Mouse (Mus musculus) myocyte (in vitro differentiated cells): ENCODE results near the gene Myo18a. TPM values are rescaled to one million over a fixed set of nuclear protein-coding genes. Genes with fewer than 3 reads are reported as not detected.

Experiments
- H3K27me3 ChIP-seq: one replicate; pipeline ENCODE4 v1.6.1; 2011; ENCODE audit not compliant: control insufficient read depth, insufficient read depth, insufficient read length
- H3K36me3 ChIP-seq: one replicate; pipeline ENCODE4 v1.6.1; 2011; ENCODE audit not compliant: control insufficient read depth, insufficient read depth
- H3K4me2 ChIP-seq: one replicate; pipeline ENCODE4 v1.6.1; 2011; ENCODE audit warnings: low read depth, control low read depth
- H3K4me3 ChIP-seq: one replicate; pipeline ENCODE4 v1.5.1; 2011; ENCODE audit warnings: mild to moderate bottlenecking, control low read depth, moderate library complexity
- H3K79me2 ChIP-seq: one replicate; pipeline ENCODE4 v1.6.1; 2011; ENCODE audit not compliant: control insufficient read depth, insufficient read depth
- H3ac ChIP-seq: one replicate; pipeline ENCODE4 v1.6.1; 2011; ENCODE audit not compliant: control insufficient read depth, insufficient read length
- CEBPB ChIP-seq: IDR thresholded peaks from 2 replicates; pipeline ENCODE4 v1.6.1; 2011; ENCODE audit warnings: mild to moderate bottlenecking, moderate library complexity; ENCODE audit not compliant: poor library complexity, insufficient read depth, severe bottlenecking
- E2F4 ChIP-seq: IDR thresholded peaks from one replicate; pipeline ENCODE4 v1.6.1; 2011; ENCODE audit warnings: mild to moderate bottlenecking, control low read depth, moderate library complexity; ENCODE audit not compliant: insufficient read depth
- MAX ChIP-seq: IDR thresholded peaks from one replicate; pipeline ENCODE4 v1.6.1; 2011; ENCODE audit warnings: low read depth, mild to moderate bottlenecking, control low read depth
- MYOD1 ChIP-seq, 3 experiments: IDR thresholded peaks; one replicate each; pipeline ENCODE4 v1.6.1; 2011; ENCODE audit warnings: control low read depth in 2 of 3, low read depth in 2 of 3, mild to moderate bottlenecking in 2 of 3, moderate library complexity in 1 of 3; ENCODE audit not compliant: insufficient read length in 2 of 3, control insufficient read depth in 1 of 3
- MYOG ChIP-seq, 3 experiments: IDR thresholded peaks; one replicate each; pipeline ENCODE4 v1.6.1; 2011; ENCODE audit warnings: control low read depth in 2 of 3, low read depth in 2 of 3, mild to moderate bottlenecking in 2 of 3; ENCODE audit not compliant: insufficient read length in 2 of 3, control insufficient read depth in 1 of 3, insufficient read depth in 1 of 3
- POLR2A ChIP-seq: IDR thresholded peaks from one replicate; pipeline ENCODE4 v1.6.1; 2011; ENCODE audit warnings: low read depth, mild to moderate bottlenecking, control low read depth, moderate library complexity; ENCODE audit not compliant: insufficient read length
- POLR2AphosphoS2 ChIP-seq: IDR thresholded peaks from one replicate; pipeline ENCODE4 v1.6.1; 2011; ENCODE audit warnings: low read depth, control low read depth; ENCODE audit not compliant: insufficient read length
- REST ChIP-seq: IDR thresholded peaks from one replicate; pipeline ENCODE4 v1.6.1; 2011; ENCODE audit warnings: mild to moderate bottlenecking, control low read depth, moderate library complexity; ENCODE audit not compliant: insufficient read depth, insufficient read length
- SRF ChIP-seq: IDR thresholded peaks from one replicate; pipeline ENCODE4 v1.6.1; 2011; ENCODE audit warnings: low read depth; ENCODE audit not compliant: control insufficient read depth, insufficient read length
- TCF12 ChIP-seq: IDR thresholded peaks from one replicate; pipeline ENCODE4 v1.6.1; 2011; ENCODE audit warnings: mild to moderate bottlenecking, control low read depth; ENCODE audit not compliant: poor library complexity, insufficient read depth, severe bottlenecking
- TCF3 ChIP-seq: IDR thresholded peaks from one replicate; pipeline ENCODE4 v1.6.1; 2011; ENCODE audit warnings: low read depth, control low read depth; ENCODE audit not compliant: insufficient read length
- USF1 ChIP-seq: IDR thresholded peaks from one replicate; pipeline ENCODE4 v1.6.1; 2011; ENCODE audit warnings: low read depth, mild to moderate bottlenecking, control low read depth, moderate library complexity
- polyA plus RNA-seq: library from polyadenylated mRNA; unstranded; fragments of >200 nt; fragmentation: generic; extraction: Trizol; gene quantifications from one replicate; pipeline ENCODE4 v1.2.1, GENCODE M21; 2012; ENCODE audit warnings: missing spikeins

Myo18a gene
- polyA plus RNA-seq, 1 experiment = 169 TPM

GRCm38 (mm10) chr11:77901366-77901765 is 138.3 kb downstream of the Myo18a start:
- no peak overlapping the region for H3K4me2 ChIP-seq
- H3K27me3 ChIP-seq = peaks cover 77% of the 10 kb centered on the region
- H3ac ChIP-seq = no peak overlapping the region
- no peak overlapping the region for H3K4me3 ChIP-seq
- H3K36me3 ChIP-seq = no peaks in the 10 kb centered on the region
- TF ChIP-seq USF1 (no peak), POLR2AphosphoS2 (no peak), TCF12 (no peak), POLR2A (no peak), E2F4 (no peak), SRF (no peak), MAX (no peak), MYOD1 (IDR thresholded peaks at IDR 0.05; ENCODE audit: control insufficient read depth in 1 of 3, insufficient read length in 2 of 3, low read depth in 2 of 3) (no peak), MYOG (IDR thresholded peaks at IDR 0.05; ENCODE audit: control insufficient read depth in 1 of 3, insufficient read depth in 1 of 3, insufficient read length in 2 of 3, low read depth in 2 of 3) (no peak), TCF3 (no peak), REST (no peak), CEBPB (no peak)
- no peaks in the 10 kb centered on the region for H3K79me2 ChIP-seq

- H3K4me3 ChIP-seq = no peak overlapping the region
- no peak overlapping the region for H3K4me2 ChIP-seq
- H3ac ChIP-seq = no peak overlapping the region
- H3K79me2 ChIP-seq = no peaks in the 10 kb centered on the region
- no peaks in the 10 kb centered on the region for H3K36me3 ChIP-seq
- H3K27me3 ChIP-seq = peaks cover 80% of the 10 kb centered on the region
- TF ChIP-seq SRF (no peak), E2F4 (no peak), CEBPB (no peak), POLR2A (no peak), MYOG (IDR thresholded peaks at IDR 0.05; ENCODE audit: control insufficient read depth in 1 of 3, insufficient read depth in 1 of 3, insufficient read length in 2 of 3, low read depth in 2 of 3) (no peak), REST (no peak), TCF12 (no peak), MAX (no peak), MYOD1 (IDR thresholded peaks at IDR 0.05; ENCODE audit: control insufficient read depth in 1 of 3, insufficient read length in 2 of 3, low read depth in 2 of 3) (no peak), POLR2AphosphoS2 (no peak), TCF3 (no peak), USF1 (no peak)
These were observed 138.8 kb downstream of the Myo18a start for GRCm38 (mm10) chr11:77901775-77902355.

- Histone ChIP-seq H3K79me2 (no peaks in the 10 kb centered on the region), H3K27me3 (peaks cover 79% of the 10 kb centered on the region), H3K4me2 (no peak overlapping the region), H3K36me3 (no peaks in the 10 kb centered on the region), H3K4me3 (no peak overlapping the region), H3ac (no peak overlapping the region)
- TF ChIP-seq REST = no peak
- TF ChIP-seq TCF12 = no peak
- TF ChIP-seq USF1 = no peak
- no peak for TF ChIP-seq MAX
- TF ChIP-seq SRF = no peak
- no peak for TF ChIP-seq POLR2A
These were observed 140.7 kb downstream of the Myo18a start for GRCm38 (mm10) chr11:77903761-77904160.

GRCm38 (mm10) chr11:77904707-77905106 is 141.7 kb downstream of the Myo18a start:
- H3K4me2 ChIP-seq = no peak overlapping the region
- H3K4me3 ChIP-seq = no peak overlapping the region
- H3K36me3 ChIP-seq = no peaks in the 10 kb centered on the region
- no peak for TF ChIP-seq POLR2A
- TF ChIP-seq POLR2AphosphoS2 = no peak
- TF ChIP-seq REST = no peak
- TF ChIP-seq MYOD1 (IDR thresholded peaks at IDR 0.05; ENCODE audit: control insufficient read depth in 1 of 3, insufficient read length in 2 of 3, low read depth in 2 of 3) = no peak
- TF ChIP-seq TCF3 = no peak
- TF ChIP-seq E2F4 = no peak
- TF ChIP-seq USF1 = no peak
- no peak for TF ChIP-seq MYOG (IDR thresholded peaks at IDR 0.05; ENCODE audit: control insufficient read depth in 1 of 3, insufficient read depth in 1 of 3, insufficient read length in 2 of 3, low read depth in 2 of 3)
- no peak for TF ChIP-seq CEBPB
- no peak for TF ChIP-seq SRF
- TF ChIP-seq TCF12 = no peak
- TF ChIP-seq MAX = no peak
- H3K27me3 ChIP-seq = peaks cover 85% of the 10 kb centered on the region
- H3ac ChIP-seq = no peak overlapping the region
- H3K79me2 ChIP-seq = no peaks in the 10 kb centered on the region

- no peak for TF ChIP-seq MYOD1 (IDR thresholded peaks at IDR 0.05; ENCODE audit: control insufficient read depth in 1 of 3, insufficient read length in 2 of 3, low read depth in 2 of 3)
- TF ChIP-seq TCF12 = no peak
- no peak for TF ChIP-seq MAX
- TF ChIP-seq MYOG (IDR thresholded peaks at IDR 0.05; ENCODE audit: control insufficient read depth in 1 of 3, insufficient read depth in 1 of 3, insufficient read length in 2 of 3, low read depth in 2 of 3) = no peak
- TF ChIP-seq SRF = no peak
- no peak for TF ChIP-seq E2F4
- TF ChIP-seq POLR2A = no peak
- no peak for TF ChIP-seq REST
- TF ChIP-seq TCF3 = no peak
- no peak for TF ChIP-seq POLR2AphosphoS2
- peaks cover 79% of the 10 kb centered on the region for H3K27me3 ChIP-seq
These were observed 143.1 kb downstream of the Myo18a start for GRCm38 (mm10) chr11:77906097-77906687.

More at GRCm38 (mm10) chr11:77906097-77906687, 143.1 kb downstream of the Myo18a start:
- no peaks in the 10 kb centered on the region for H3K36me3 ChIP-seq
- no peak overlapping the region for H3K4me3 ChIP-seq
- H3K79me2 ChIP-seq = no peaks in the 10 kb centered on the region
- H3ac ChIP-seq = no peak overlapping the region
- H3K4me2 ChIP-seq = no peak overlapping the region
